Mouse (Mus musculus) right cerebral cortex, postnatal 25 days (tissue): ENCODE measurements around the gene Parn.
"Not testable (repeated sequence)": the region's sequence is repeated elsewhere in the genome, so short reads cannot be mapped to it uniquely, and the experiment has no call there.

Experiments
- DNase-seq: peaks from one replicate; pipeline ENCODE4 v3.0.0; 2022

Gene Parn

GRCm38 (mm10) chr16:13667878-13668343, at the start of gene Parn:
Parn (minus strand) TSS chr16:13668170.
- DNase-seq: peak; percentile 96

GRCm38 (mm10) chr16:13716821-13717553, 49.0 kb upstream of the Parn start:
- no peak for DNase-seq

GRCm38 (mm10) chr16:13714910-13715309, 46.9 kb upstream of the Parn start:
- DNase-seq: no peak

- DNase-seq: no peak
These were observed 36.7 kb upstream of the Parn start for GRCm38 (mm10) chr16:13704676-13705075.

- DNase-seq: no peak
These were observed 34.2 kb upstream of the Parn start for GRCm38 (mm10) chr16:13702184-13702583.

- no peak for DNase-seq
These were observed 31.0 kb upstream of the Parn start for GRCm38 (mm10) chr16:13698998-13699397.

GRCm38 (mm10) chr16:13678601-13679319, 10.8 kb upstream of the Parn start:
- no peak for DNase-seq

- no peak for DNase-seq
These were observed 6.5 kb upstream of the Parn start for GRCm38 (mm10) chr16:13674511-13674910.

GRCm38 (mm10) chr16:13673114-13673513, 5.1 kb upstream of the Parn start:
- no peak for DNase-seq

GRCm38 (mm10) chr16:13672386-13672898, 4.5 kb upstream of the Parn start:
- DNase-seq: peak; percentile 34

GRCm38 (mm10) chr16:13671685-13672385, 3.9 kb upstream of the Parn start, which contains the start of the genes Bfar and 3110001I22Rik:
Bfar (plus strand) TSS chr16:13671858.
3110001I22Rik (plus strand) TSS chr16:13671929.
- peak; percentile 85 for DNase-seq

- DNase-seq: not testable (repeated sequence)
These were observed 2.9 kb upstream of the Parn start for GRCm38 (mm10) chr16:13670896-13671295.

GRCm38 (mm10) chr16:13669282-13669681, 1.3 kb upstream of the Parn start:
- no peak for DNase-seq

GRCm38 (mm10) chr16:13668402-13669108, 585 bp upstream of the Parn start:
- DNase-seq: no peak

GRCm38 (mm10) chr16:13660736-13661135, 7.2 kb downstream of the Parn start:
- DNase-seq: no peak

- no peak for DNase-seq
These were observed 9.1 kb downstream of the Parn start for GRCm38 (mm10) chr16:13658886-13659285.

GRCm38 (mm10) chr16:13645930-13646329, 22.0 kb downstream of the Parn start:
- no peak for DNase-seq

GRCm38 (mm10) chr16:13644474-13644873, 23.5 kb downstream of the Parn start:
- no peak for DNase-seq

GRCm38 (mm10) chr16:13640064-13640463, 27.9 kb downstream of the Parn start:
- DNase-seq: no peak

GRCm38 (mm10) chr16:13639508-13639907, 28.5 kb downstream of the Parn start:
- no peak for DNase-seq

- DNase-seq: not testable (repeated sequence)
These were observed 29.8 kb downstream of the Parn start for GRCm38 (mm10) chr16:13638198-13638597.

- DNase-seq: no peak
These were observed 39.6 kb downstream of the Parn start for GRCm38 (mm10) chr16:13628345-13628744.
